Mouse (Mus musculus) limb, embryonic 14.5 days (tissue): ENCODE data around the gene Usp20. TPM values are rescaled to one million over a fixed set of nuclear protein-coding genes. Genes with fewer than 3 reads are reported as not detected.

Experiments used
- ATAC-seq: fragments of 200-750 bp; cut with Nextera tagmentation; 2 replicates; pipeline ENCODE4 v1.8.0; 2017; ENCODE audit warnings: low read depth, moderate number of reproducible peaks, moderate TSS enrichment; ENCODE audit not compliant: low FRiP score
- DNase-seq: peaks from one replicate; pipeline ENCODE4 v3.0.0-alpha.2; 2015; ENCODE audit warnings: low spot score
- H3K27ac ChIP-seq: fragments of 300-500 bp; sonication (generic); replicated peaks from 2 replicates; pipeline ENCODE4 v1.5.1; 2014; ENCODE audit warnings: low read depth, mild to moderate bottlenecking, low read length, moderate library complexity, mixed read lengths
- H3K27me3 ChIP-seq: fragments of 300-500 bp; sonication (generic); 2 replicates; pipeline ENCODE4 v1.6.1; 2014; ENCODE audit warnings: low read length, mixed read lengths; ENCODE audit not compliant: control insufficient read depth, insufficient read depth
- H3K36me3 ChIP-seq: fragments of 300-500 bp; sonication (generic); 2 replicates; pipeline ENCODE4 v1.6.1; 2014; ENCODE audit warnings: mild to moderate bottlenecking, low read length, moderate library complexity, mixed read lengths; ENCODE audit not compliant: control insufficient read depth, insufficient read depth
- H3K4me1 ChIP-seq: fragments of 300-500 bp; sonication (generic); 2 replicates; pipeline ENCODE4 v1.6.1; 2014; ENCODE audit warnings: antibody characterized with exemption, low read length, mixed read lengths; ENCODE audit not compliant: control insufficient read depth, insufficient read depth
- H3K4me2 ChIP-seq: fragments of 300-500 bp; sonication (generic); replicated peaks from 2 replicates; pipeline ENCODE4 v1.6.1; 2014; ENCODE audit warnings: low read depth, mild to moderate bottlenecking, low read length, moderate library complexity; ENCODE audit not compliant: severe bottlenecking
- H3K4me3 ChIP-seq: fragments of 300-500 bp; sonication (generic); replicated peaks from 2 replicates; pipeline ENCODE4 v1.5.1; 2014; ENCODE audit warnings: low read length
- H3K9ac ChIP-seq: fragments of 300-500 bp; sonication (generic); 2 replicates; pipeline ENCODE4 v1.6.1; 2014; ENCODE audit warnings: mild to moderate bottlenecking, low read depth, low read length, moderate library complexity; ENCODE audit not compliant: severe bottlenecking
- H3K9me3 ChIP-seq: fragments of 300-500 bp; sonication (generic); 2 replicates; pipeline ENCODE4 v1.6.1; 2016; ENCODE audit warnings: low read length; ENCODE audit not compliant: control insufficient read depth
- POLR2A ChIP-seq: fragments of 200-500 bp; IDR thresholded peaks from 2 replicates; pipeline ENCODE4 v1.8.0; 2012; ENCODE audit warnings: inconsistent platforms, mild to moderate bottlenecking, moderate library complexity, borderline replicate concordance; ENCODE audit not compliant: insufficient read depth, insufficient read length; ENCODE audit errors: extremely low read depth
- WGBS: fragments of 180-500 bp; shearing (Covaris S2); extraction: QIAGEN DNeasy Blood & Tissue Kit; methylation state at CpG from one replicate; pipeline ENCODE4 v1.1.7; 2014; 5-methylcytosine and 5-hydroxymethylcytosine counted together
- polyA plus RNA-seq, 2 experiments: library from polyadenylated mRNA; depleted of rRNA in 1 of 2; stranded (reverse) in 1 of 2; unstranded in 1 of 2; fragments of >200 nt; fragmentation: Nextera tagmentation in 1 of 2; extraction: Ambion mirVana in 1 of 2; gene quantifications; 2 replicates each; pipeline versions ENCODE4 v1.2.1 to v1.2.3; 2012 to 2014

Gene Usp20
- polyA plus RNA-seq, 2 experiments: 19.0 to 21.5 TPM

DNA sequence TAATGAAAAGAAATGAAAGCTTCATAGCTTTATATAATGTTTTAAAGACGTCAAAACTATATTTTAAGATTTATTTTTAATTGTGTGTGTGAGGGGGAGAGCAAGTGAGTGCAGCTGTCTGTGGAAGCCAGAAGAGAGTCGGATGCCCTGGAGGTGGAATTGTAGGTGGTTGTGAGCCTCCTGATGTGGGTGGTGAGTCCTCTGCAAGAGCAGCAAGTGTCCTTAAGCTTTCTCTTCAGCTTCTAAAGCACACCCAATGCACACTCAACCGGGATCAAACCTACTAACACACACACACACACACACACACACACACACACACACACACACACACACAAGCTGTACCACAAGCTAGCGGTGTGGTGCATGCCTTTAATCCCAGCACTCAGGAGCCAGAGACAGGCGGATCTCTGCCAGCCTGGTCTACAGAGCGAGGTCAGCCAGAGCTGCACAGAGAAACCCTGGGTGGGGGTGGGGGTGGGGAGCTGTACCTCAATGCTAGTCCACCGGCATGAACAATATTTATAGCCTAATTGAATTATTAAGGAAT lies 85.7 kb downstream of the Usp20 start:
- peak overlapping the region; percentile 89; the same call in 1 of the 2 replicates for H3K27ac ChIP-seq
- TF ChIP-seq POLR2A: no peak
- H3K4me2 ChIP-seq: no peak overlapping the region
- H3K27me3 ChIP-seq: no peaks in the 10 kb centered on the region
- peaks cover 11% of the 10 kb centered on the region; the same call in 1 of the 2 replicates for H3K4me1 ChIP-seq
- ATAC-seq: no peak
- no peak overlapping the region for H3K4me3 ChIP-seq
- H3K36me3 ChIP-seq: peaks cover 6% of the 10 kb centered on the region
- DNase-seq: no peak
- H3K9me3 ChIP-seq: no peaks in the 10 kb centered on the region; the same call in 1 of the 2 replicates
- H3K9ac ChIP-seq: no peak overlapping the region
- 63% methylated on average over 7 of the region's 7 CpGs for WGBS

DNA sequence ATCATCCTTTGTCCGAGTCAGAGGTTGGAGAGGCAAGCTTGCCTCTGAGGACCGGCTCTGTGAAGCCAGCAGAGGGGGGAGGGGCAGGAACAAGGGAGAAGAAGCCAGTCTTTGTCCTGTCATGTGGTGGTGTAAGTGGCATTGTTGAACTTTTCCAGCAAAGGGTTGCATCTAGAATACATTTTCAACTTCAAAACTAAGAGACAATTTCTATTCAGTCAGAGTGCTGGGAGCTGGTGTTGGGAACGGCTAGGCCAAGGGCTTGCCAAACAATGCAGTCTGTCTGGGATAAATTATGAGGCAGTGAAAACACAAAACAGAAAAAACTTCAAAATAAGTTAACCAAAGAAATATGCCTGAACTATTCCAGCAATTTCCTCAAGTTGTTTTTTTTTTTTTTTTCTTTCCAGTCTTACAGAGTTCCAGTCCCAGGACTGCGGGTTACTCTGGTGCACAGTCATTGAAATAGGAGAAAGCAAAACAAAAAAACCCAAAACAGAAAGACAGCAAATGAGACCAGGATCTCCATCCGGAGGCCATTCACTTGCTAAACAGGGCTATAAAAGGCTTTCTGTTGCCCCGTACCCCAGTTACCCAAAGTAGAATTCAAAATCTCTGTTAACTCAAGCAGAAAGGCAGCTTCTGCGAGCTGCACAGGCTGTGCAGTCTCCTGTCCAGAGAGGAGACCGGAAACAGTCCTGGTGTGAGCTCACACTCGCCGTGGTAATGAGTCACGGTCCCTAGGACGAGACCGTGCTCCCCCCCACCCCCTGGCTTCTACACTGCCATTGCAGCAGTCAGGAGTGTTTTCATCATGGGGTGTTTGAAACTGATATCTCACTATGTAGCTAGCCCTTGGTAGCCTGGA lies 86.4 kb downstream of the Usp20 start:
- Histone ChIP-seq H3K27ac (peak overlapping the region; percentile 89), H3K27me3 (no peaks in the 10 kb centered on the region), H3K4me3 (no peak overlapping the region), H3K36me3 (peaks cover 11% of the 10 kb centered on the region), H3K9me3 (no peaks in the 10 kb centered on the region; the same call in 1 of the 2 replicates), H3K4me2 (no peak overlapping the region), H3K4me1 (peaks cover 11% of the 10 kb centered on the region; the same call in 1 of the 2 replicates), H3K9ac (no peak overlapping the region)
- ATAC-seq (peak; percentile 67), DNase-seq (peak; percentile 75)
- WGBS: 19% methylated on average over 13 of the region's 13 CpGs
- no peak for TF ChIP-seq POLR2A

DNA sequence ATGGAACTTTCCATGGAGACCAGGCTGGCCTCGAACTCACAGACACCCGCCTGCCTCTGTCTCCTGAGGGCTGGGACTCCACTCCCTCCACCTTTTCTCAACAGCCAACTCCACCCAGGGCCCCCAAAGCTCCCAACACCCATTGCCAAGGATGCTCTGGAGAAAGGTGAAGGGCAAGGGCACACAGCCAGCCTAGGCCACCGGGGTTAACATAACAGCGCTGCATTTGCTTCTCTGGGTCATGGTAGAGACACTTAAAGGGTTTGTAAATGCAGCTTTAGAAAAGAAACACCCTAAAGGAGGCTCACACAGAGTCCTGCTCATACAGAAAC lies 87.0 kb downstream of the Usp20 start:
- no peaks in the 10 kb centered on the region for H3K27me3 ChIP-seq
- TF ChIP-seq POLR2A: no peak
- H3K9ac ChIP-seq: no peak overlapping the region
- H3K36me3 ChIP-seq: peaks cover 15% of the 10 kb centered on the region
- H3K4me2 ChIP-seq: no peak overlapping the region
- H3K9me3 ChIP-seq: no peaks in the 10 kb centered on the region; the same call in 1 of the 2 replicates
- DNase-seq: no peak
- no peak for ATAC-seq
- peak overlapping the region; percentile 89 for H3K27ac ChIP-seq
- H3K4me1 ChIP-seq: peaks cover 11% of the 10 kb centered on the region; the same call in 1 of the 2 replicates
- WGBS: 80% methylated on average over 4 of the region's 4 CpGs
- no peak overlapping the region for H3K4me3 ChIP-seq

DNA sequence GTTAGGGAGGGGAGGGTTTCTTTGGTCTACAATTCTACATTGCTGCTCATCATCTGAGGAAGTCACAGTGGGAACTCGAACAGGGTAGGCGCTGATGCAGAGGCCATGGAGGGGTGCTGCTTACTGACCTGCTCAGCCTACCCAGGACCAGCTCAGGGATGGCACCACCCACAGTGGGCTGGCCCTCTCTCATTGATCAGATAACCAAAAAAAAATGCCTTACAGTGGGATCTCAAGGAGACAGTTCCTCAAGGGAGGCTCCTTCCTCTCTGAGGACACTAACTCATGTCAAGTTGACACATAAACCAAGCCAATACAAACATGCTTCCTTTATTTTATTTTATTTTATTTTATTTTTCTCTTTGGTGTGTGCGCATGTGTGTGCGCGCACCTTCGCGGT lies 87.4 kb downstream of the Usp20 start:
- Histone ChIP-seq H3K4me3 (no peak overlapping the region), H3K36me3 (peaks cover 15% of the 10 kb centered on the region), H3K9ac (no peak overlapping the region), H3K27ac (peak overlapping the region; percentile 89), H3K4me1 (peaks cover 11% of the 10 kb centered on the region; the same call in 1 of the 2 replicates), H3K9me3 (no peaks in the 10 kb centered on the region; the same call in 1 of the 2 replicates), H3K27me3 (no peaks in the 10 kb centered on the region), H3K4me2 (no peak overlapping the region)
- no peak for DNase-seq
- ATAC-seq: no peak
- TF ChIP-seq POLR2A: no peak
- WGBS: 93% methylated on average over 7 of the region's 7 CpGs

Other genes starting within 250 kb of the Usp20 start
- gene 1700001O22Rik, start 178.6 kb upstream of the Usp20 start, polyA plus RNA-seq (2012; rRNA removed): 3.3 and 3.4 TPM in 2 replicates
- gene 1700001O22Rik, start 178.6 kb upstream of the Usp20 start, polyA plus RNA-seq (2014; fragmentation: Nextera tagmentation; extraction: Ambion mirVana): 2.7 and 3.4 TPM in 2 replicates
- gene Ntmt1, start 174.5 kb upstream of the Usp20 start, polyA plus RNA-seq (2012; rRNA removed): 59.5 and 66.8 TPM in 2 replicates
- gene Ntmt1, start 174.5 kb upstream of the Usp20 start, polyA plus RNA-seq (2014; fragmentation: Nextera tagmentation; extraction: Ambion mirVana): 84.2 and 91.0 TPM in 2 replicates
- 36.8 and 48.7 TPM in 2 replicates for gene Asb6, start 151.9 kb upstream of the Usp20 start, polyA plus RNA-seq (2012; rRNA removed)
- 29.5 and 31.8 TPM in 2 replicates for gene Asb6, start 151.9 kb upstream of the Usp20 start, polyA plus RNA-seq (2014; fragmentation: Nextera tagmentation; extraction: Ambion mirVana)
- 176 and 268 TPM in 2 replicates for gene Prrx2, start 147.3 kb upstream of the Usp20 start, polyA plus RNA-seq (2012; rRNA removed)
- gene Prrx2, start 147.3 kb upstream of the Usp20 start, polyA plus RNA-seq (2014; fragmentation: Nextera tagmentation; extraction: Ambion mirVana): 93.1 and 112 TPM in 2 replicates
- gene Ptges, start 52.4 kb upstream of the Usp20 start, polyA plus RNA-seq (2012; rRNA removed): 16.4 and 22.7 TPM in 2 replicates
- gene Ptges, start 52.4 kb upstream of the Usp20 start, polyA plus RNA-seq (2014; fragmentation: Nextera tagmentation; extraction: Ambion mirVana): 17.8 and 20.5 TPM in 2 replicates
- 45.3 and 45.9 TPM in 2 replicates for gene Tor1b, start 29.3 kb upstream of the Usp20 start, polyA plus RNA-seq (2012; rRNA removed)
- 39.6 and 40.7 TPM in 2 replicates for gene Tor1b, start 29.3 kb upstream of the Usp20 start, polyA plus RNA-seq (2014; fragmentation: Nextera tagmentation; extraction: Ambion mirVana)
- gene Tor1a, start 14.3 kb upstream of the Usp20 start, polyA plus RNA-seq (2012; rRNA removed): 66.6 and 67.1 TPM in 2 replicates
- gene Tor1a, start 14.3 kb upstream of the Usp20 start, polyA plus RNA-seq (2014; fragmentation: Nextera tagmentation; extraction: Ambion mirVana): 70.6 and 75.5 TPM in 2 replicates
- gene BC005624, start 78 bp upstream of the Usp20 start, polyA plus RNA-seq (2012; rRNA removed): 46.7 and 65.1 TPM in 2 replicates
- 46.5 and 52.8 TPM in 2 replicates for gene BC005624, start 78 bp upstream of the Usp20 start, polyA plus RNA-seq (2014; fragmentation: Nextera tagmentation; extraction: Ambion mirVana)
- 40.8 and 41.5 TPM in 2 replicates for gene Fnbp1, start 159.7 kb downstream of the Usp20 start, polyA plus RNA-seq (2012; rRNA removed)
- gene Fnbp1, start 159.7 kb downstream of the Usp20 start, polyA plus RNA-seq (2014; fragmentation: Nextera tagmentation; extraction: Ambion mirVana): 25.6 and 26.6 TPM in 2 replicates
- 34.5 and 37.0 TPM in 2 replicates for gene Gpr107, start 170.0 kb downstream of the Usp20 start, polyA plus RNA-seq (2012; rRNA removed)
- 25.1 and 28.6 TPM in 2 replicates for gene Gpr107, start 170.0 kb downstream of the Usp20 start, polyA plus RNA-seq (2014; fragmentation: Nextera tagmentation; extraction: Ambion mirVana)